Mouse (Mus musculus) midbrain, embryonic 13.5 days (tissue): ENCODE results near the gene Lrrc30. TPM values are rescaled to one million over a fixed set of nuclear protein-coding genes. Genes with fewer than 3 reads are reported as not detected.

ENCODE experiments used
- ATAC-seq: fragments of 200-750 bp; cut with Nextera tagmentation; 2 replicates; pipeline ENCODE4 v1.8.0; 2017; ENCODE audit warnings: mild to moderate bottlenecking, moderate TSS enrichment, moderate library complexity
- H3K27ac ChIP-seq: fragments of 300-500 bp; sonication (generic); 2 replicates; pipeline ENCODE4 v1.5.1; 2015; ENCODE audit warnings: inconsistent platforms, mild to moderate bottlenecking, moderate library complexity
- H3K27me3 ChIP-seq: fragments of 300-500 bp; sonication (generic); 2 replicates; pipeline ENCODE4 v1.6.1; 2015; ENCODE audit warnings: mild to moderate bottlenecking, inconsistent platforms
- H3K36me3 ChIP-seq: fragments of 300-500 bp; sonication (generic); 2 replicates; pipeline ENCODE4 v1.6.1; 2015; ENCODE audit warnings: mild to moderate bottlenecking, inconsistent platforms
- H3K4me1 ChIP-seq: fragments of 300-500 bp; sonication (generic); replicated peaks from 2 replicates; pipeline ENCODE4 v1.6.1; 2015; ENCODE audit warnings: inconsistent platforms
- H3K4me2 ChIP-seq: fragments of 300-500 bp; sonication (generic); replicated peaks from 2 replicates; pipeline ENCODE4 v1.6.1; 2015; ENCODE audit warnings: moderate library complexity, mild to moderate bottlenecking, inconsistent platforms
- H3K4me3 ChIP-seq: fragments of 300-500 bp; sonication (generic); replicated peaks from 2 replicates; pipeline ENCODE4 v1.5.1; 2015; ENCODE audit warnings: mild to moderate bottlenecking, inconsistent platforms
- H3K9ac ChIP-seq: fragments of 300-500 bp; sonication (generic); replicated peaks from 2 replicates; pipeline ENCODE4 v1.6.1; 2015; ENCODE audit warnings: mild to moderate bottlenecking, inconsistent platforms
- H3K9me3 ChIP-seq: fragments of 300-500 bp; sonication (generic); 2 replicates; pipeline ENCODE4 v1.6.1; 2016; ENCODE audit warnings: mild to moderate bottlenecking, inconsistent platforms
- WGBS: fragments of 180-500 bp; shearing (Covaris S2); methylation state at CpG from one replicate; pipeline ENCODE4 v1.1.7; 2015; 5-methylcytosine and 5-hydroxymethylcytosine counted together
- polyA plus RNA-seq: library from polyadenylated mRNA; unstranded; fragments of >200 nt; fragmentation: Nextera tagmentation; extraction: Ambion mirVana; gene quantifications from 2 replicates; pipeline ENCODE4 v1.2.1, GENCODE M21; 2015

Gene Lrrc30
- polyA plus RNA-seq, 1 experiment from 2014 or later: not detected

GRCm38 (mm10) chr17:67629211-67629657, 3.3 kb downstream of the Lrrc30 start:
- Histone ChIP-seq H3K4me2 (no peak overlapping the region), H3K4me3 (no peak overlapping the region), H3K36me3 (no peaks in the 10 kb centered on the region), H3K27me3 (no peaks in the 10 kb centered on the region; the same call in 1 of the 2 replicates), H3K27ac (no peak overlapping the region), H3K9ac (no peak overlapping the region), H3K4me1 (peaks cover 12% of the 10 kb centered on the region), H3K9me3 (no peaks in the 10 kb centered on the region)
- WGBS: 47% methylated on average over 13 of the region's 13 CpGs
- ATAC-seq: peak; percentile 53

GRCm38 (mm10) chr17:67628475-67628874, 4.0 kb downstream of the Lrrc30 start:
- Histone ChIP-seq H3K4me2 (no peak overlapping the region), H3K4me3 (no peak overlapping the region), H3K27me3 (no peaks in the 10 kb centered on the region; the same call in 1 of the 2 replicates), H3K36me3 (no peaks in the 10 kb centered on the region), H3K9me3 (no peaks in the 10 kb centered on the region), H3K27ac (no peak overlapping the region), H3K9ac (no peak overlapping the region), H3K4me1 (peaks cover 12% of the 10 kb centered on the region)
- 86% methylated on average over 15 of the region's 15 CpGs for WGBS
- ATAC-seq: no peak

GRCm38 (mm10) chr17:67625431-67625830, 7.1 kb downstream of the Lrrc30 start:
- no peak overlapping the region for H3K4me2 ChIP-seq
- no peaks in the 10 kb centered on the region for H3K9me3 ChIP-seq
- no peaks in the 10 kb centered on the region for H3K27me3 ChIP-seq
- no peak overlapping the region for H3K4me3 ChIP-seq
- H3K27ac ChIP-seq: no peak overlapping the region
- ATAC-seq: no peak
- peaks cover 12% of the 10 kb centered on the region for H3K4me1 ChIP-seq
- no peak overlapping the region for H3K9ac ChIP-seq
- 81% methylated on average over 5 of the region's 5 CpGs for WGBS
- H3K36me3 ChIP-seq: no peaks in the 10 kb centered on the region

- Histone ChIP-seq H3K4me2 (no peak overlapping the region), H3K4me1 (no peaks in the 10 kb centered on the region), H3K36me3 (no peaks in the 10 kb centered on the region), H3K9me3 (no peaks in the 10 kb centered on the region), H3K27me3 (no peaks in the 10 kb centered on the region), H3K27ac (no peak overlapping the region), H3K9ac (no peak overlapping the region), H3K4me3 (no peak overlapping the region)
- 56% methylated on average over 7 of the region's 7 CpGs for WGBS
- ATAC-seq: no peak
These were observed 13.5 kb downstream of the Lrrc30 start for GRCm38 (mm10) chr17:67619001-67619400.

GRCm38 (mm10) chr17:67614381-67614780, 18.1 kb downstream of the Lrrc30 start:
- H3K27ac ChIP-seq: no peak overlapping the region
- no peak overlapping the region for H3K4me2 ChIP-seq
- WGBS: 83% methylated on average over 4 of the region's 5 CpGs
- no peaks in the 10 kb centered on the region for H3K27me3 ChIP-seq
- H3K4me1 ChIP-seq: no peaks in the 10 kb centered on the region
- H3K36me3 ChIP-seq: no peaks in the 10 kb centered on the region
- no peak overlapping the region for H3K4me3 ChIP-seq
- ATAC-seq: no peak
- no peak overlapping the region for H3K9ac ChIP-seq
- H3K9me3 ChIP-seq: no peaks in the 10 kb centered on the region

GRCm38 (mm10) chr17:67612576-67612975, 19.9 kb downstream of the Lrrc30 start:
- WGBS: 79% methylated on average over 1 of the region's 1 CpGs
- H3K9me3 ChIP-seq: no peaks in the 10 kb centered on the region
- no peak for ATAC-seq

GRCm38 (mm10) chr17:67612151-67612550, 20.4 kb downstream of the Lrrc30 start:
- H3K27me3 ChIP-seq: no peaks in the 10 kb centered on the region
- H3K36me3 ChIP-seq: no peaks in the 10 kb centered on the region
- H3K4me3 ChIP-seq: no peak overlapping the region
- no peak for ATAC-seq
- no peaks in the 10 kb centered on the region for H3K9me3 ChIP-seq
- H3K4me1 ChIP-seq: no peaks in the 10 kb centered on the region
- WGBS: 94% methylated on average over 3 of the region's 3 CpGs
- H3K27ac ChIP-seq: no peak overlapping the region
- H3K9ac ChIP-seq: no peak overlapping the region
- H3K4me2 ChIP-seq: no peak overlapping the region

More at GRCm38 (mm10) chr17:67612576-67612975, 19.9 kb downstream of the Lrrc30 start:
- H3K27me3 ChIP-seq: no peaks in the 10 kb centered on the region
- H3K36me3 ChIP-seq: no peaks in the 10 kb centered on the region
- no peak overlapping the region for H3K4me2 ChIP-seq
- no peak overlapping the region for H3K27ac ChIP-seq
- H3K4me1 ChIP-seq: no peaks in the 10 kb centered on the region
- H3K9ac ChIP-seq: no peak overlapping the region
- H3K4me3 ChIP-seq: no peak overlapping the region

GRCm38 (mm10) chr17:67604446-67604845, 28.1 kb downstream of the Lrrc30 start:
- no peak overlapping the region for H3K9ac ChIP-seq
- peaks cover 3% of the 10 kb centered on the region; the same call in 1 of the 2 replicates for H3K4me1 ChIP-seq
- 40% methylated on average over 4 of the region's 4 CpGs for WGBS
- H3K4me2 ChIP-seq: no peak overlapping the region
- H3K27ac ChIP-seq: no peak overlapping the region
- H3K27me3 ChIP-seq: no peaks in the 10 kb centered on the region
- no peak overlapping the region for H3K4me3 ChIP-seq
- no peaks in the 10 kb centered on the region for H3K9me3 ChIP-seq
- no peaks in the 10 kb centered on the region for H3K36me3 ChIP-seq
- no peak for ATAC-seq

- Histone ChIP-seq H3K9ac (no peak overlapping the region), H3K4me1 (peaks cover 3% of the 10 kb centered on the region; the same call in 1 of the 2 replicates), H3K27ac (no peak overlapping the region), H3K36me3 (no peaks in the 10 kb centered on the region), H3K9me3 (no peaks in the 10 kb centered on the region), H3K4me2 (no peak overlapping the region), H3K27me3 (no peaks in the 10 kb centered on the region), H3K4me3 (no peak overlapping the region)
- no peak for ATAC-seq
- 81% methylated on average over 4 of the region's 4 CpGs for WGBS
These were observed 30.0 kb downstream of the Lrrc30 start for GRCm38 (mm10) chr17:67602556-67602955.

GRCm38 (mm10) chr17:67584937-67585579, 47.5 kb downstream of the Lrrc30 start:
- Histone ChIP-seq H3K4me1 (no peaks in the 10 kb centered on the region), H3K36me3 (no peaks in the 10 kb centered on the region), H3K9me3 (no peaks in the 10 kb centered on the region), H3K9ac (no peak overlapping the region), H3K4me3 (no peak overlapping the region), H3K27me3 (no peaks in the 10 kb centered on the region), H3K4me2 (no peak overlapping the region), H3K27ac (no peak overlapping the region; the same call in 1 of the 2 replicates)
- peak; percentile 89 for ATAC-seq
- 22% methylated on average over 6 of the region's 6 CpGs for WGBS

GRCm38 (mm10) chr17:67584533-67584932, 48.0 kb downstream of the Lrrc30 start:
- H3K4me3 ChIP-seq: no peak overlapping the region
- H3K27me3 ChIP-seq: no peaks in the 10 kb centered on the region
- no peak overlapping the region for H3K4me2 ChIP-seq
- no peak overlapping the region for H3K27ac ChIP-seq
- no peaks in the 10 kb centered on the region for H3K36me3 ChIP-seq
- WGBS: 65% methylated on average over 7 of the region's 7 CpGs
- H3K9ac ChIP-seq: no peak overlapping the region
- H3K9me3 ChIP-seq: no peaks in the 10 kb centered on the region
- no peak for ATAC-seq
- no peaks in the 10 kb centered on the region for H3K4me1 ChIP-seq

GRCm38 (mm10) chr17:67583422-67583821, 49.1 kb downstream of the Lrrc30 start:
- Histone ChIP-seq H3K27ac (no peak overlapping the region), H3K9ac (no peak overlapping the region)
- ATAC-seq: no peak

More at GRCm38 (mm10) chr17:67583422-67583821, 49.1 kb downstream of the Lrrc30 start:
- Histone ChIP-seq H3K9me3 (no peaks in the 10 kb centered on the region), H3K4me3 (no peak overlapping the region), H3K4me2 (no peak overlapping the region), H3K4me1 (no peaks in the 10 kb centered on the region), H3K36me3 (no peaks in the 10 kb centered on the region), H3K27me3 (no peaks in the 10 kb centered on the region)
- 58% methylated on average over 7 of the region's 7 CpGs for WGBS
